Comparison of ENCODE assay signal across 13 mouse cellular contexts in genomic region chr3:88538271-88539145, GRCm38 (mm10). TPM values are rescaled to one million over a fixed set of nuclear protein-coding genes. Genes with fewer than 3 reads are reported as not detected.
DNase-seq lines count a peak whose midpoint lies in the region; ATAC-seq and TF ChIP-seq lines count a peak whose summit lies in the region.
"Had no signal": no experiment of that assay in that cellular context is flagged by ENCODE, and none has a peak within 500 bp of the region (broad histone marks: within the 10 kb centered on the region; RNA-seq: fewer than 3 reads in every experiment).

No protein-coding gene starts in this region.

- peaks cover 23% of the 10 kb centered on the region for H3K4me1 ChIP-seq in forebrain, postnatal 0 days (ENCODE audit: insufficient read depth)
- peaks cover 70% of the 10 kb centered on the region for H3K4me1 ChIP-seq in midbrain, embryonic 12.5 days
- H3K4me1 ChIP-seq in lung, adult 2 months (ENCODE audit: control insufficient read depth, insufficient read depth, low read length) = peaks cover 4% of the 10 kb centered on the region; the same call in 1 of the 2 replicates

- H3K27me3 ChIP-seq in forebrain, postnatal 0 days (ENCODE audit: insufficient read depth, low read length) = no peaks in the 10 kb centered on the region
- no peaks in the 10 kb centered on the region for H3K27me3 ChIP-seq in midbrain, embryonic 12.5 days

- TF ChIP-seq POLR2A in brain, embryonic 14.5 days (IDR thresholded peaks at IDR 0.05; ENCODE audit: borderline replicate concordance, extremely low read depth, insufficient read depth, insufficient read length, poor library complexity, severe bottlenecking) = no peak
- no peak for TF ChIP-seq POLR2A in lung, adult 2 months (IDR thresholded peaks at IDR 0.05; ENCODE audit: borderline replicate concordance, extremely low read depth, low read depth, low read length)

- ATAC-seq in forebrain, postnatal 0 days = no peak
- peak; percentile 10; the same call in 1 of the 2 replicates for ATAC-seq in midbrain, embryonic 12.5 days (ENCODE audit: low FRiP score, low read depth)
- ATAC-seq: inflammation-experienced regulatory T-cells, adult 6 months; lung, postnatal 0 days had no signal

- H3K27ac ChIP-seq in forebrain, postnatal 0 days (ENCODE audit: low read depth, low read length) = peak overlapping the region; percentile 41; the same call in 1 of the 2 replicates
- peak overlapping the region; percentile 99 for H3K27ac ChIP-seq in midbrain, embryonic 12.5 days (replicated peaks)

- H3K9ac ChIP-seq in forebrain, postnatal 0 days = no peak overlapping the region
- H3K9ac ChIP-seq in midbrain, embryonic 12.5 days (replicated peaks) = peak overlapping the region; percentile 100

- no peak for TF ChIP-seq CTCF in brain, embryonic 14.5 days (IDR thresholded peaks at IDR 0.05; ENCODE audit: borderline replicate concordance, extremely low read depth, insufficient read depth, insufficient read length)
- no peak for TF ChIP-seq CTCF in forebrain, postnatal 0 days (IDR thresholded peaks at IDR 0.05; ENCODE audit: low read depth)
- no peak for TF ChIP-seq CTCF in lung, adult 2 months (IDR thresholded peaks at IDR 0.05; ENCODE audit: insufficient read depth, low read length)

- H3K36me3 ChIP-seq in forebrain, postnatal 0 days (ENCODE audit: insufficient read depth) = peaks cover 47% of the 10 kb centered on the region
- peaks cover 45% of the 10 kb centered on the region for H3K36me3 ChIP-seq in midbrain, embryonic 12.5 days

- DNase-seq in heart, adult 11 months = peak; percentile 90
- DNase-seq in heart, postnatal 14 days = no peak
- DNase-seq in brain, embryonic 14.5 days (ENCODE audit: low read depth) = peak; percentile 63
- DNase-seq in forebrain, postnatal 0 days = no peak
- no peak for DNase-seq in lung, adult 2 months
- DNase-seq in layer of hippocampus, adult 9-11 months = no peak
- no peak for DNase-seq in cerebellum, adult 8-10 months
- DNase-seq: adrenal gland, postnatal 25 days; spleen, adult 18-20 months had no signal

- no peak overlapping the region for H3K4me3 ChIP-seq in forebrain, postnatal 0 days (ENCODE audit: low read depth, low read length)
- peak overlapping the region; percentile 24 for H3K4me3 ChIP-seq in midbrain, embryonic 12.5 days
- no peak overlapping the region for H3K4me3 ChIP-seq in lung, adult 2 months (replicated peaks; ENCODE audit: extremely low read depth, low read depth, low read length)

- H3K4me2 ChIP-seq in forebrain, postnatal 0 days (ENCODE audit: low read depth) = peak overlapping the region; percentile 5; the same call in 1 of the 2 replicates
- H3K4me2 ChIP-seq in midbrain, embryonic 12.5 days (replicated peaks) = peak overlapping the region; percentile 96

- H3K9me3 ChIP-seq in forebrain, postnatal 0 days (ENCODE audit: low read length) = no peaks in the 10 kb centered on the region
- no peaks in the 10 kb centered on the region for H3K9me3 ChIP-seq in midbrain, embryonic 12.5 days

- 16% methylated on average over 9 of the region's 9 CpGs for WGBS in forebrain, postnatal 0 days
- WGBS in midbrain, embryonic 12.5 days = 13% methylated on average over 9 of the region's 9 CpGs
- 75% methylated on average over 9 of the region's 9 CpGs for WGBS in lung, adult 2 months

- intact Hi-C loops in heart, postnatal 14 days (cut with DNase I) = no loop called here

RNA-seq across cellular contexts. Expression of gene Mex3a, which starts 6.3 kb away (rescaled TPM):
- 1 to 10 TPM in 1 of 2 experiments, under 1 TPM in 1; 0.81 to 2.0 TPM for total RNA-seq in heart, postnatal 14 days (2021)
- polyA plus RNA-seq in brain, embryonic 14.5 days (2012; rRNA removed) = 93.2 and 103 TPM in 2 replicates
- total RNA-seq in forebrain, postnatal 0 days (2014; rRNA removed) = 64.5 and 71.9 TPM in 2 replicates
- polyA plus RNA-seq in forebrain, postnatal 0 days (2015; fragmentation: Nextera tagmentation; extraction: Ambion mirVana) = 16.2 and 20.5 TPM in 2 replicates
- polyA plus RNA-seq in midbrain, embryonic 12.5 days (2016; fragmentation: Nextera tagmentation; extraction: Ambion mirVana) = 47.8 and 49.9 TPM in 2 replicates
- polyA plus RNA-seq in lung, adult 2 months (2012; rRNA removed) = 0.53 and 0.84 TPM in 2 replicates

RNA-seq across cellular contexts. Expression of gene Rab25, which starts 9.6 kb away (rescaled TPM):
- total RNA-seq in heart, postnatal 14 days (2021) = under 1 TPM in 1 of 2 experiments, not detected in 1; 0.33 TPM
- 1.7 and 2.4 TPM in 2 replicates for polyA plus RNA-seq in brain, embryonic 14.5 days (2012; rRNA removed)
- total RNA-seq in forebrain, postnatal 0 days (2014; rRNA removed) = not detected in 2 replicates
- polyA plus RNA-seq in forebrain, postnatal 0 days (2015; fragmentation: Nextera tagmentation; extraction: Ambion mirVana) = 0.33 TPM in 1 of 2 replicates, not detected in the other
- polyA plus RNA-seq in midbrain, embryonic 12.5 days (2016; fragmentation: Nextera tagmentation; extraction: Ambion mirVana) = 0.21 and 0.47 TPM in 2 replicates
- polyA plus RNA-seq in lung, adult 2 months (2012; rRNA removed) = 53.0 and 105 TPM in 2 replicates
- total RNA-seq: adrenal gland, postnatal 25 days; gastrocnemius, adult 8-10 months had no signal
- polyA plus RNA-seq: inflammation-experienced regulatory T-cells, adult 6 months had no signal

RNA-seq across cellular contexts. Expression of gene Lamtor2, which starts 14.4 kb away (rescaled TPM):
- 10 to 100 TPM; 77.7 TPM for total RNA-seq in heart, postnatal 14 days (2021)
- polyA plus RNA-seq in brain, embryonic 14.5 days (2012; rRNA removed) = 121 and 122 TPM in 2 replicates
- total RNA-seq in forebrain, postnatal 0 days (2014; rRNA removed) = 52.2 and 55.5 TPM in 2 replicates
- 186 and 202 TPM in 2 replicates for polyA plus RNA-seq in forebrain, postnatal 0 days (2015; fragmentation: Nextera tagmentation; extraction: Ambion mirVana)
- polyA plus RNA-seq in midbrain, embryonic 12.5 days (2016; fragmentation: Nextera tagmentation; extraction: Ambion mirVana) = 137 and 152 TPM in 2 replicates
- 116 and 135 TPM in 2 replicates for polyA plus RNA-seq in lung, adult 2 months (2012; rRNA removed)

RNA-seq across cellular contexts. Expression of gene Ubqln4, which starts 15.1 kb away (rescaled TPM):
- 10 to 100 TPM; 55.4 to 60.0 TPM for total RNA-seq in heart, postnatal 14 days (2021)
- polyA plus RNA-seq in brain, embryonic 14.5 days (2012; rRNA removed) = 108 and 113 TPM in 2 replicates
- total RNA-seq in forebrain, postnatal 0 days (2014; rRNA removed) = 102 and 116 TPM in 2 replicates
- 29.3 and 30.8 TPM in 2 replicates for polyA plus RNA-seq in forebrain, postnatal 0 days (2015; fragmentation: Nextera tagmentation; extraction: Ambion mirVana)
- polyA plus RNA-seq in midbrain, embryonic 12.5 days (2016; fragmentation: Nextera tagmentation; extraction: Ambion mirVana) = 64.7 and 71.2 TPM in 2 replicates
- polyA plus RNA-seq in lung, adult 2 months (2012; rRNA removed) = 47.0 and 52.6 TPM in 2 replicates

RNA-seq across cellular contexts. Expression of gene Lmna, which starts 28.8 kb away (rescaled TPM):
- total RNA-seq in heart, postnatal 14 days (2021) = 100 to 1,000 TPM; 128 TPM
- 33.2 and 39.5 TPM in 2 replicates for polyA plus RNA-seq in brain, embryonic 14.5 days (2012; rRNA removed)
- total RNA-seq in forebrain, postnatal 0 days (2014; rRNA removed) = 49.4 and 71.3 TPM in 2 replicates
- polyA plus RNA-seq in forebrain, postnatal 0 days (2015; fragmentation: Nextera tagmentation; extraction: Ambion mirVana) = 51.4 and 52.9 TPM in 2 replicates
- 34.3 and 42.8 TPM in 2 replicates for polyA plus RNA-seq in midbrain, embryonic 12.5 days (2016; fragmentation: Nextera tagmentation; extraction: Ambion mirVana)
- 257 and 302 TPM in 2 replicates for polyA plus RNA-seq in lung, adult 2 months (2012; rRNA removed)

Comparison
In these comparisons a context has a peak if more than half of its experiments do, and no peak if none do; other contexts are left out.
1. DNase-seq: peak in heart, adult 11 months (single experiment) and brain, embryonic 14.5 days (single experiment); none in heart, postnatal 14 days (0 of 2), forebrain, postnatal 0 days (single experiment), lung, adult 2 months (single experiment), layer of hippocampus, adult 9-11 months (single experiment) and cerebellum, adult 8-10 months (single experiment).
2. RNA of gene Rab25, which starts 9.6 kb away (polyA plus RNA-seq): 53.0 to 105 TPM in lung, adult 2 months; 1.7 to 2.4 TPM in brain, embryonic 14.5 days, 0.21 to 0.47 TPM in midbrain, embryonic 12.5 days and 0.33 TPM in forebrain, postnatal 0 days; every median in the first group is over 10 times any median in the second.